Mouse (Mus musculus): Measurements from ENCODE around the gene Spg11.

DNA sequence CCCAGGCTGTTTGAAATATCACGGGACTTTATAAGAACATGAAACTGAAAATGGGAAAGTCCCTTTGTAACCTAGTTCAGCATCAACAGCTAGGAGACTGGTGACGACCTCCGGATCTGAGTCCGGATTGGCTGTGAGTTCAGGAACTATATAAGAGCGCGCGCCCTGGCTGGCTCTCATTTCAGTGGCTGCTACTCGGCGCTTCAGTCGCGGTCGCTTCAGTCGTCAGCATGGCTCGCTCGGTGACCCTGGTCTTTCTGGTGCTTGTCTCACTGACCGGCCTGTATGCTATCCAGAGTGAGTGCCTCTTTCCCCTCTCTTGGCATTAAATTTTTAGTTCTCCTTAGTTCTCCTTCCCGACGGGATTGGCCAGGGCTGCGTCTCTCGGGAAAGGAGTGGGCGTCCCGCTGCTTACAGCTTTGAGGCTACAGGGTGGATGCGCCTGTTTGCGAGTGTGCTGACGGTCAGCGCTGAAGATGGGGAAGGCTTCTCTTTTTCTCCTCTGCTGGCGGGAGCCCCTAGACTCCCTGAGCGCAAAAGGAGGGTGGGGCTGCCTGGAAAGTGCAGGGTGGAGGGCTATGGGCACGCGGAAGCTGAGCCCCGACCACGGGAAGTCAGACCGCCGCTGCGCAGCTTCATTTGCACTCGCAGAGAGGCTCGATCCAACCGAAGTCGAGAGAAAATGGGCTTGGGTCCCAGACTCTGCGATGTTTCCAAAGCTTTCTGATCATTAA lies 29.5 kb upstream of the Spg11 start, which contains the start of gene B2m:
- no peak for TF ChIP-seq CTCF (IDR thresholded peaks at IDR 0.05; ENCODE audit: control insufficient read depth, insufficient read depth, low read length)
- peak; percentile 100 for TF ChIP-seq POLR2A (IDR thresholded peaks at IDR 0.05; ENCODE audit: borderline replicate concordance, control insufficient read depth, low read depth, low read length)

All from bone marrow, adult 2 months (tissue).